Mouse (Mus musculus) right cerebral cortex, postnatal 25 days (tissue): ENCODE data around the gene Zfp652.
"Not testable (repeated sequence)": the region's sequence is repeated elsewhere in the genome, so short reads cannot be mapped to it uniquely, and the experiment has no call there.

Experiments used
- DNase-seq: peaks from one replicate; pipeline ENCODE4 v3.0.0; 2022

The Zfp652 gene

GRCm38 (mm10) chr11:95712563-95713224 lies at the start of gene Zfp652:
Gene Zfp652 (plus strand): TSS chr11:95712673.
- peak; percentile 79 for DNase-seq

DNA sequence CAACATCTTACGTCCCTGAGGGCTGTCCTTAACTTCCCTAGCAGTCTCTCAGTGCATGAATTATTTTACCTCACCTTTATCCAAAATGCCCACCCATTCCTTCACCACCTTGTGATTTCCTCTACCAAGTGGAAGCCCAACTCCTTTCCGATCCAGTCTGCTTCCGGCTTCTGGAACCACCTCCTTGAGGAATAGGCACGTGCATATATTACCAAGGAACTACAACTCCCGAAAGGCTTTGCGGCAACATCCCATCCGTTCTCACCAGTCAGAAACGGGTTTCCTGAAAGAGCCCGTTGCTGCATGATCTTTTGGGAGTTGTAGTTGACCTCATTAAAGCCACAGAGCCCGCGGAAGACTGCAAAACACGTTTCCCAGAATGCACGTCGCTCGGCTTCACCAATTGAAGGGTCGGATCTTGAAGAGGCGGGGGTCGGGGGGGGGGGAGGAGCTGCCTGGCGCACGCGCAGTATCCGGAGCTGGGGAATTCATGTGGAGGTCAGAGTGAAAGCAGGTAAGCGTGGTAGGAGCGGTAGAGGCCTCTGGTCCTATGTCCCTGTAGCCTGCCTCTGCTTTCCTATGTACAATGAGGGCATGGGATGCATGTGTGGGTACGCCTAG lies 45.8 kb upstream of the Zfp652 start, which contains the start of gene Phb:
Gene Phb, plus strand, starts transcription at position 429 of the 621 bp plus-strand sequence.
- peak; percentile 90 for DNase-seq

DNA sequence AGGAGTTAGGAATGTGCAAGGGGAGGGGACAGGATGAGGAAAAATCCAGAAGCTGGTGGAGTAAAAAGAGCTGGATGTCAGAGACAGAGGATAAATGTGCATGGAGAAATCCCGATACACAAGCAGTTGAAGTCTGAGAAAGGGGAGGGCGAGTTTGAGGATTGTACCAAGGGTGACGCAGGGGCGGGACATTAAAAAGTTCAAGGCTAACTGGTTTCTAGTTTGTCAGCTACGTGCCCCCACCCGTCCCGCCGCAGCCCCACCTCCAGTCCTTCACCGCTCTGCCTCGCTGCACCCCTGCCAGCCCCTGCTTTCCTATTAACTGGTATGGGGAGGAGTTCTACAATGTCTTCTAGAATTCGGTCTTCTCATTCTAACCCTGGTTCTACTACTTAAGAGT lies 45.3 kb upstream of the Zfp652 start:
- DNase-seq = no peak

GRCm38 (mm10) chr11:95668086-95668485 lies 44.4 kb upstream of the Zfp652 start:
- DNase-seq = not testable (repeated sequence)

GRCm38 (mm10) chr11:95675498-95675897 lies 37.0 kb upstream of the Zfp652 start:
- no peak for DNase-seq

GRCm38 (mm10) chr11:95676307-95676706 lies 36.2 kb upstream of the Zfp652 start:
- DNase-seq = peak; percentile 39

GRCm38 (mm10) chr11:95677925-95678701 lies 34.4 kb upstream of the Zfp652 start:
- DNase-seq = no peak

GRCm38 (mm10) chr11:95681995-95682601 lies 30.4 kb upstream of the Zfp652 start:
- no peak for DNase-seq

DNA sequence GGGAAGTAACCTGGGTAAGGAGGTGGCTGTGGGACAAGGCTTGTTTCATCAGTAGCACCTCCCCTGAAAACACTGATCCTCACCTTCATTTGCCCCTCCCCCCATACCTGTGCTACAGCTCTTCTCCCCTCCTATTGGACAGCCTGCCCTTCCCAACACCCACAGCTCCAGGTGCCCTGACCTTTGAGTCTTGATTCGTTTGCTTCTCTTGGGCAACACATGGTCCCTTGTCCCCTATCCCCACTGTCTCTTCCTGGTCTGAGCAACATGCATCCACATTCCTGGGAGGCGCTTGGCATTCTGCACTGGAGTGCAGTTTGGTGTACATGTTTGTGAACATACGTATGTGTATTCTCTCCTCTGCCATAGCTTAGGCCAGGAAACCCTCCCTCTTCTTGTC lies 29.5 kb upstream of the Zfp652 start:
- no peak for DNase-seq

DNA sequence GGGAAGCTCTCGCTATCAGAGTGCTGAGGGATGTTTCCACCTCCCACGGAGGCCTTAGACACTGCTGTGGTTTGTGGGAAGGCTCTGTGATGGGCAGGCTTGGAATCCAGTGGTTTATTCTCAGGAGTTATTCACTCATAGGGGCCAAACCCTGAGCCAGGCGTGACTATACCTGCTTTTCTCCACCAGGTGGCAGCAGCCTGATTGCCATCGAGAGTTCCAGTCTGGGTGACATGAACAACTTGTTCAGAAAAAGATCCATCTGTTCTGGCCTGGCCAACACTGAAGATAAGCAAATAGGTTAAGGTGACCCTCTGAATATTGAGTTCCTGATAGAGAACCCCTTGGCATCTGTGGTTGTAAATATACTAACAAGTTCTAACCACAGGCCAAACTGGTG lies 26.4 kb upstream of the Zfp652 start:
- peak; percentile 68 for DNase-seq

GRCm38 (mm10) chr11:95687084-95687656 lies 25.3 kb upstream of the Zfp652 start:
- DNase-seq = no peak

DNA sequence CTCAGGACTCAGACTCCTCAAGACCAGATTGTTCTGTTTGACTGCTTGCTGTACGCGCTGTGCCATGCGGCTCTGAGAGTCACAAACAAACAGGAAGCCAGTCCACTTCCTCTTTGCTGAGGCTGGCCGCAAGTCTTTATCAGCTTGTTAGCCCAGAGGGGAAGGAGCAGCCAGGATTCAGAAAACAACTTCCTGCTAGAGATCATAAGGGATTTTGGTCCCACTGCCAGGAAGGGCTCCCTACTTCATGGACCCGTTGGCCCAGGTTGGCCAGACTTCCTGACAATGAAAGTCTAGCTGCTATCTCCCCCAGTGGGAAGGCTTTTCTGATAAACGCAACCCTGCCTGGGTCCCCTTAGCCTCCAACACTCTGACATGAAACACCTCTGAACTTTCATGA lies 24.0 kb upstream of the Zfp652 start:
- DNase-seq = no peak

DNA sequence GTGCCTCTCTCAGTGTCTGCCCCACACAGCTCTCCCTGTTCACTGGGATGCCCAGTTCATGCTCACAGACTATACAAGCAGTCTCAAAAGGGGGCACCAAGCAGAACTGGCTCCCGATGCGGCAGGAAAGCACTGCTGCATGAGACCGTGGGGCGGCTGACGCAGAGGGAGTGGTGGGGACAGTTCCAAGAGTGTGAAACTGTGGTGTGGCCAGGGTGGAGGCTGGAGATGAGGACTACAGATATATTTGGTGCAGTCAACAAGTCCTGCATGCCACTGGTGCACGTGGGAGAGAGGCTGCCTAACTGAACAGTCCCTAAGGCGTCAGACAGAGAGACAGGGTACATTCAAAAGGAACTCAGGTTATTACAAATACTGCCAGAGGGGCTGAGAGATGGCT lies 23.5 kb upstream of the Zfp652 start:
- DNase-seq = no peak

GRCm38 (mm10) chr11:95689544-95689943 lies 22.9 kb upstream of the Zfp652 start:
- no peak for DNase-seq

DNA sequence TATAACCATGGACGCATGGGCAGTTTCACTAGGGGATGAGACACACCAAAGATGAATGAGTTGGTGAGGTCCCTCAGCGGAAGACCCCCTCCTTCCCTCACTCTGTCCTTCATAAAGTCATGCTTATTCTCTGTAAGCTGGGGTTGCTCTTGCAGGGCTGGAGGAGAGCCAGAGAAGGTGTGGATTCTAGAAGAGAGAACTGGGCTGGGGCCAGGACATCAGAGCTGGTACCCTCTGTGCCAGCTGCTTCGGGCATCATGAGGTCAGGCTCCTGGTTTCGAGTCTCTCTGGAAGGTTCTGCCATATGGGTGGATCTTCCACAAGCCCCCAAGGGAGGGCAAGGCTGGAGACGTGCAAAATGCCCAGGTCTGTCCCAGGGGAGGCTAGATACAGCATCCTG lies 13.9 kb upstream of the Zfp652 start:
- no peak for DNase-seq

GRCm38 (mm10) chr11:95700778-95701739 lies 11.4 kb upstream of the Zfp652 start:
- DNase-seq = no peak

- no peak for DNase-seq
These were observed 8.2 kb upstream of the Zfp652 start for GRCm38 (mm10) chr11:95704032-95704969.

DNA sequence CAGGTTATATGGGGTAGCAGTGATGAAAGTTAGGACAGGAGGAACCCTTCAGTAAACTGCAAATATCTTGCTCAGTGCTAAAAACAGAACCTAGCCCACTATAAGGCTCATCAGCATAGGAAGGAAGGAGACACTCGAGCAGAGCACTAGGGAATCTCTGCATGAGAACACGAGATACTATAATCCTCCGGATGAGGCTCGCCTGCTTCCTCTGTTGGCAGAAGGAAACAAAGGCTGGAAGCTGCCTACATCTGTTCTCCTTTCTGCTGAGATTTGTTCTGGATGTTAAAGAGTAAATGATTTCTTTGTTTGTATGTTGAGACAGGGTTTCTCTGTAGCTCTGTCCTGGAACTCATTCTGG lies 7.5 kb upstream of the Zfp652 start:
- no peak for DNase-seq

DNA sequence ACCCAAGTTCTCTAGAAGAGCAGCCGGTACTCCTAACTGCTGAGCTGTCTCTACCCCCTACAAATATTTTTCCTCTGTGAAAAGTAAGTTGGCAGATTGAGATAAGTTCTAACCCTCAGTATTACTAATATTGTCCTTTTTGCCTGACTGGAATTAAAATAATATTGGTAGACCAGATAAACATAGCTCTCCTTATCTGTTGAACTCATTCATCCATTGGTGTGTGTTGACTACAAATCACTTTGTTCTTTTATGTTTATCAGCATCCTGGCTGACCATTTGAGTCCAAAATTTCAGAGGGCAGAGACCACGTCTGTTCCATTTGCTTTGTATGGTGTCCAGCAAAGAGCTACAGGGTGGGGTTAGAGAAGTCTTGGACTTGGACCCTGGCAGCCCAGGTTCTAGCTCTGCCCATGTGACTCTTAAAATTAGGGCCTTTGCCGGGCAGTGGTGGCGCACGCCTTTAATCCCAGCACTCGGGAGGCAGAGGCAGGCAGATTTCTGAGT lies 2.9 kb upstream of the Zfp652 start:
- DNase-seq = no peak

DNA sequence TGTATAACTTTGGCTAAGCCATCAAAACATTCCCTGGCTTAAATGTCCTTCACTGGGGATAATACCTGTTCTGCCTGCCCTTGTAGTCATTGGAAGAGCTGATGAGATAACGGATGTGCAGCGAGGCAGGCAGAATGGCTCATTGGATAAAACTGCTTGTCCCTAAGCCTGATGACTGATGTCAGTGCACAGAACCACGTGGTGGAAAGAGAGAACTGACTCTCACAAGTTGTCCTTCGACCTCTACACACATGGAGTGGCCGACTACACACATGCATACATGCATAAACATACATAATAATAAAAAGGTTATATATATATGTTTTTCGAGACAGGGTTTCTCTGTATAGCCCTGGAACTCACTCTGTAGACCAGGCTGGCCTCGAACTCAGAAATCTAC lies 2.0 kb upstream of the Zfp652 start:
- no peak for DNase-seq
